Mouse (Mus musculus): ENCODE measurements around the gene Lgals9.

- TF ChIP-seq CTCF (IDR thresholded peaks at IDR 0.05; ENCODE audit: borderline replicate concordance, control insufficient read depth, extremely low read depth, insufficient read depth, low read length, poor library complexity), result no peak
- no peak for TF ChIP-seq POLR2A (IDR thresholded peaks at IDR 0.05; ENCODE audit: control insufficient read depth, extremely low read depth, insufficient read depth, low read length, poor library complexity)
Measured at GRCm38 (mm10) chr11:79022836-79023235, 38.1 kb upstream of the Lgals9 start.

Measured in thymus, adult 2 months (tissue).